ENCODE assay signal across 9 mouse cellular contexts in the genomic region with DNA sequence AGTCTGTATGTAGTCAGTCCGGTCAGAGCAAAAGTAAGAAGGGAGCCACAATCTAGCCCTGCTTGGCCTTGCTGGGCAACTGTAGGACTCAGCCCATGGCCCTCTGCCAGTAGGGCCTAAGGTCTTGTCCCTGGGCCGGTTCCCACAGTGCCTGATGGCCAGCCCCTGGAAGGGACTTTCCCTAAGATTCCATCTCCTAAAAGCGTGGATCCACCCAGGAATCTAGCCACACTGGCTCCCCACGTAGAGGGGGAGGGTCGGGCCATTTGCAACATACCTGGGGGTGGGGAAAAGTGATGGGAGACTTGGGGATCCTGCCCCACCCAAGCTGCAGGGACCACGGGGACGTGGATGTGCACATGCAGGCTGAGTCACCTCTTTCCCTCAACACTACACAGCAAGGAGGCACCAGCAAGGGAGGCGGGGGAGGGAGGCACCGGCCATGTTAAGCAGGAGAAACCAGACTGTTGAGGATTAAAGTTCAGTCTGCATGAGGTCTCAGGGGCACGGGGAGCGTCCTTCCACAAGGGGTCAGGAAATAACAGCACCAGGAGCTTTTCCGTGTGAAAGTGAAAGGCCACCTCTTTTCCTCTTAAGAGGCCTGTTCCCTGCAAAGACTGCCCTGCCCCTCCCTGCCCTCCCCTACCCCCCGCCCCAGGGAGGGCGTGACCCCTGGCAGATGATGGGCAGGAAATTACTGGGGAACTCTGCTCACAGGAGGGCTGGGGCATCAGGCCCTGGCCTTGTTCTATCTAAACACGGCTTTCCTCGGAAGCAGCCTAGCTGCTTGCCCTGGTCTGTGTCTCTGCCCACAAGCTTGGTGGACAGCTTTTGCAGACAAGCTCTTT. TPM values are rescaled to one million over a fixed set of nuclear protein-coding genes. Genes with fewer than 3 reads are reported as not detected.
DNase-seq lines count a peak whose midpoint lies in the region; ATAC-seq and TF ChIP-seq lines count a peak whose summit lies in the region.
"Had no signal": no experiment of that assay in that cellular context is flagged by ENCODE, and none has a peak within 500 bp of the region (broad histone marks: within the 10 kb centered on the region; RNA-seq: fewer than 3 reads in every experiment).

No protein-coding gene starts in this region.

- peak overlapping the region; percentile 99 for H3K4me2 ChIP-seq in myocyte (ENCODE audit: low read depth)
- H3K4me2 ChIP-seq: hindbrain, embryonic 15.5 days had no signal

- TF ChIP-seq POLR2A in myocyte (IDR thresholded peaks at IDR 0.05; ENCODE audit: insufficient read length, low read depth): peak; percentile 46

- H3K4me3 ChIP-seq in heart, embryonic 10.5 days: peak overlapping the region; percentile 35
- peak overlapping the region; percentile 91 for H3K4me3 ChIP-seq in myocyte
- H3K4me3 ChIP-seq: hindbrain, embryonic 15.5 days had no signal

- peak; percentile 72 for DNase-seq in CD4-positive, CD25-positive, alpha-beta regulatory T cell, adult 2 months (ENCODE audit: low read depth, low spot score)
- peak; percentile 93 for DNase-seq in adrenal gland, adult 2 months
- DNase-seq in heart, embryonic 10.5 days (ENCODE audit: low spot score): no peak
- peak; percentile 84 to 85 for DNase-seq in kidney, postnatal 36 days
- no peak for DNase-seq in cerebellum, adult 11 months
- DNase-seq in left cerebral cortex, postnatal 36 days (ENCODE audit: low spot score in 2 of 2): no peak

- H3K27ac ChIP-seq in heart, embryonic 10.5 days: peak overlapping the region; percentile 72
- H3K27ac ChIP-seq: hindbrain, embryonic 15.5 days had no signal

- ATAC-seq in CD4-positive, CD25-positive, alpha-beta regulatory T cell, adult 4 months: no peak

- peaks cover 17% of the 10 kb centered on the region; the same call in 1 of the 2 replicates for H3K36me3 ChIP-seq in heart, embryonic 10.5 days
- H3K36me3 ChIP-seq in myocyte (ENCODE audit: control insufficient read depth, insufficient read depth): peaks cover 7% of the 10 kb centered on the region
- H3K36me3 ChIP-seq: hindbrain, embryonic 15.5 days had no signal

- H3ac ChIP-seq in myocyte (ENCODE audit: control insufficient read depth, insufficient read length): no peak overlapping the region

- no peaks in the 10 kb centered on the region for H3K9me3 ChIP-seq in heart, embryonic 10.5 days
- H3K9me3 ChIP-seq: hindbrain, embryonic 15.5 days had no signal

- H3K27me3 ChIP-seq in heart, embryonic 10.5 days (ENCODE audit: insufficient read depth, poor library complexity, severe bottlenecking): 0 out of 2 replicates have a peak, but pooled peaks cover 18% of the 10 kb centered on the region
- no peaks in the 10 kb centered on the region for H3K27me3 ChIP-seq in myocyte (ENCODE audit: control insufficient read depth, insufficient read depth, insufficient read length)

- peaks cover 54% of the 10 kb centered on the region for H3K79me2 ChIP-seq in myocyte (ENCODE audit: control insufficient read depth, insufficient read depth)

- peaks cover 60% of the 10 kb centered on the region for H3K4me1 ChIP-seq in heart, embryonic 10.5 days

- WGBS in heart, embryonic 10.5 days: 19% methylated on average over 16 of the region's 16 CpGs

- intact Hi-C loops in left cerebral cortex, postnatal 36 days (cut with DNase I): no loop called here

TF ChIP-seq in myocyte, 11 proteins besides CTCF, POLR2A, EP300 and RAD21:
- no peak for TF ChIP-seq MYOG (IDR thresholded peaks at IDR 0.05; ENCODE audit: control insufficient read depth in 1 of 3, insufficient read depth in 1 of 3, insufficient read length in 2 of 3, low read depth in 2 of 3)
- no peak for TF ChIP-seq REST (IDR thresholded peaks at IDR 0.05; ENCODE audit: insufficient read depth, insufficient read length)
- TF ChIP-seq CEBPB (IDR thresholded peaks at IDR 0.05; ENCODE audit: insufficient read depth, poor library complexity, severe bottlenecking): peak; percentile 28; the same call in 1 of the 2 replicates
- TF ChIP-seq POLR2AphosphoS2 (IDR thresholded peaks at IDR 0.05; ENCODE audit: insufficient read length, low read depth): peak; percentile 36

RNA-seq across cellular contexts. Expression of a gene that starts 5.0 kb away (rescaled TPM):
- polyA plus RNA-seq in CD4-positive, CD25-positive, alpha-beta regulatory T cell, adult 4 months (2017; shearing (Covaris generic)): 1 to 10 TPM; 3.6 to 4.4 TPM
- total RNA-seq in adrenal gland, adult 2 months (2021): 1 to 10 TPM; 6.0 to 7.0 TPM
- polyA plus RNA-seq in adrenal gland, adult 2 months (2012; rRNA removed): 7.8 and 8.9 TPM in 2 replicates
- polyA plus RNA-seq in heart, embryonic 10.5 days (2016; fragmentation: Nextera tagmentation; extraction: Ambion mirVana): 0.92 and 1.2 TPM in 2 replicates
- polyA plus RNA-seq in myocyte (2012; fragmentation: generic; extraction: Trizol): 5.9 TPM
- total RNA-seq in left cerebral cortex, postnatal 36 days (2021): under 1 TPM; 0.54 to 0.70 TPM

RNA-seq across cellular contexts. Expression of a gene that starts 37.7 kb away (rescaled TPM):
- polyA plus RNA-seq in CD4-positive, CD25-positive, alpha-beta regulatory T cell, adult 4 months (2017; shearing (Covaris generic)): 10 to 100 TPM; 56.7 to 74.8 TPM
- 10 to 100 TPM; 29.9 to 30.6 TPM for total RNA-seq in adrenal gland, adult 2 months (2021)
- 4.3 and 6.4 TPM in 2 replicates for polyA plus RNA-seq in adrenal gland, adult 2 months (2012; rRNA removed)
- 43.6 and 55.6 TPM in 2 replicates for polyA plus RNA-seq in heart, embryonic 10.5 days (2016; fragmentation: Nextera tagmentation; extraction: Ambion mirVana)
- 19.3 TPM for polyA plus RNA-seq in myocyte (2012; fragmentation: generic; extraction: Trizol)
- total RNA-seq in left cerebral cortex, postnatal 36 days (2021): 100 to 1,000 TPM; 123 to 140 TPM

RNA-seq across cellular contexts. Expression of a gene that starts 56.2 kb away (rescaled TPM):
- 1 to 10 TPM; 5.1 to 8.8 TPM for polyA plus RNA-seq in CD4-positive, CD25-positive, alpha-beta regulatory T cell, adult 4 months (2017; shearing (Covaris generic))
- total RNA-seq in adrenal gland, adult 2 months (2021): 10 to 100 TPM; 18.3 to 19.3 TPM
- 6.1 TPM in 2 replicates for polyA plus RNA-seq in adrenal gland, adult 2 months (2012; rRNA removed)
- polyA plus RNA-seq in heart, embryonic 10.5 days (2016; fragmentation: Nextera tagmentation; extraction: Ambion mirVana): 22.0 and 25.6 TPM in 2 replicates
- 14.3 TPM for polyA plus RNA-seq in myocyte (2012; fragmentation: generic; extraction: Trizol)
- 10 to 100 TPM; 13.6 to 14.2 TPM for total RNA-seq in left cerebral cortex, postnatal 36 days (2021)

RNA-seq across cellular contexts. Expression of a gene that starts 57.2 kb away (rescaled TPM):
- not detected for polyA plus RNA-seq in CD4-positive, CD25-positive, alpha-beta regulatory T cell, adult 4 months (2017; shearing (Covaris generic))
- total RNA-seq in adrenal gland, adult 2 months (2021): not detected
- polyA plus RNA-seq in adrenal gland, adult 2 months (2012; rRNA removed): 0.06 TPM in 1 of 2 replicates, not detected in the other
- 0.12 and 0.28 TPM in 2 replicates for polyA plus RNA-seq in heart, embryonic 10.5 days (2016; fragmentation: Nextera tagmentation; extraction: Ambion mirVana)
- polyA plus RNA-seq in myocyte (2012; fragmentation: generic; extraction: Trizol): 0.14 TPM
- total RNA-seq in left cerebral cortex, postnatal 36 days (2021): under 1 TPM in 1 of 2 experiments, not detected in 1; 0.30 TPM

Comparison
In these comparisons a context has a peak if more than half of its experiments do, and no peak if none do; other contexts are left out.
1. DNase-seq: peak in CD4-positive, CD25-positive, alpha-beta regulatory T cell, adult 2 months (single experiment), adrenal gland, adult 2 months (single experiment) and kidney, postnatal 36 days (2 of 2); none in heart, embryonic 10.5 days (single experiment), cerebellum, adult 11 months (single experiment) and left cerebral cortex, postnatal 36 days (0 of 2).